Comparison of ENCODE assay signal across 11 mouse cellular contexts in the genomic region with DNA sequence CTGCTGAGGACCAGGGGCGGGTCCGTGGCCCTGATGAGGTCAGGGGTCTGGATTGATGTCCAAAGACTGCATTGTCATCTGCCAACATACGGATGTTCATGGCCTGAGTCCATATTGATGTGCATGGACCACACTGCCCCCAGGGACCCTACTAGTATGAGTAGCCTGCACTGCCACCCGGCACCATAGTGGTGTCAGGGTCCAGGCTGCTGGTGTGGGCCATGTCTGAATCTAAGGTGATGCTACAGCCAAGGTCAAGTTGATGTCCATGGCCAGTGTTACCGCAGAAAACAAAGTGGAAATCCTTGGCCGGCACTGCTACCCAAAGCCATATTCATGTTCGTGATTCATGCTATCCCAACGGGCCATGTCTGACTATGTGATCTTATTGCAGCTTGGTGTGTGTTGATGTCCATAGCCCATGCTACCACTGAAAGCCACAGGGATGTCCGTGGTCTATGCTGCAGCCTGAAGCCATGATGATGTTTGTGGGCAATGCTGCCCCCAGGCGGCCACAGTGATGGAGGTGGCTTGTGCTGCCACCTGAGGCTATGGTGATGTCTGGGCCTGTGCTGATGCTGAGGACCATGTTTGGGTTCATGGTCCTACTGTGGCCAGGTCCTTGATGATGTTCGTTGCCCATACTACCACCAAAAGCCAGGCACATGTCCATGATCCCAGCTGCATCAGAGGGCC.
DNase-seq lines count a peak whose midpoint lies in the region; ATAC-seq and TF ChIP-seq lines count a peak whose summit lies in the region.
"Had no signal": no experiment of that assay in that cellular context is flagged by ENCODE, and none has a peak within 500 bp of the region (broad histone marks: within the 10 kb centered on the region; RNA-seq: fewer than 3 reads in every experiment).

No protein-coding gene starts in this region.

- H3K4me1 ChIP-seq in liver, adult 2 months (ENCODE audit: control insufficient read depth, insufficient read depth, low read length): no peaks in the 10 kb centered on the region
- H3K4me1 ChIP-seq in liver, embryonic 11.5 days (replicated peaks; ENCODE audit: control insufficient read depth, insufficient read depth, low read length): no peaks in the 10 kb centered on the region
- H3K4me1 ChIP-seq: hindbrain, embryonic 15.5 days; liver, embryonic 13.5 days; neural tube, embryonic 12.5 days had no signal

- no peak for TF ChIP-seq POLR2A in liver, adult 2 months (IDR thresholded peaks at IDR 0.05; ENCODE audit: extremely low read depth, insufficient read depth, low read length)

- no peaks in the 10 kb centered on the region for H3K79me2 ChIP-seq in liver, adult 2 months (ENCODE audit: control insufficient read depth, insufficient read depth, low read length)

- no peak overlapping the region for H3K4me3 ChIP-seq in liver, adult 2 months (ENCODE audit: insufficient read depth, low read depth, low read length)
- no peak overlapping the region for H3K4me3 ChIP-seq in liver, embryonic 11.5 days (ENCODE audit: low read depth, low read length)
- H3K4me3 ChIP-seq: hindbrain, embryonic 15.5 days; liver, embryonic 13.5 days; neural tube, embryonic 12.5 days had no signal

- H3K4me2 ChIP-seq in liver, embryonic 11.5 days: no peak overlapping the region
- H3K4me2 ChIP-seq: hindbrain, embryonic 15.5 days; liver, embryonic 13.5 days; neural tube, embryonic 12.5 days had no signal

- DNase-seq in cerebellum, adult 18-20 months: peak; percentile 12 to 28
- no peak for DNase-seq in liver, adult 2 months (ENCODE audit: extremely low read depth, low read depth, low spot score)
- DNase-seq in liver, embryonic 11.5 days (ENCODE audit: low spot score): no peak
- DNase-seq in Patski (ENCODE audit: low read depth, low spot score) (no peak), MN1 (ENCODE audit: low spot score) (no peak)
- DNase-seq in kidney, postnatal 14 days: peak; percentile 7
- no peak for DNase-seq in embryo, embryonic 10 days (ENCODE audit: low spot score)
- DNase-seq: liver, embryonic 13.5 days had no signal

- no peak overlapping the region for H3K9ac ChIP-seq in liver, adult 2 months (ENCODE audit: low read depth, low read length)
- H3K9ac ChIP-seq in liver, embryonic 11.5 days (ENCODE audit: low read depth, low read length): no peak overlapping the region
- H3K9ac ChIP-seq: hindbrain, embryonic 15.5 days; liver, embryonic 13.5 days; neural tube, embryonic 12.5 days had no signal

- POLR2A ChIA-PET in Patski (lab: Charles Lee): no interaction called here

- 75% methylated on average over 11 of the region's 11 CpGs for WGBS in liver, adult 2 months
- WGBS in liver, embryonic 11.5 days: 73% methylated on average over 11 of the region's 11 CpGs

- in situ Hi-C loops in Patski (cut with MboI; ENCODE audit: low pct_unique_long_range_greater_than_20kb): no loop called here

- TF ChIP-seq CTCF in liver, adult 2 months (IDR thresholded peaks at IDR 0.05; ENCODE audit: low read depth, low read length): peak; percentile 62
- peak; percentile 23 for TF ChIP-seq CTCF in Patski (IDR thresholded peaks at IDR 0.05)

- H3K9me3 ChIP-seq in liver, embryonic 11.5 days (ENCODE audit: control insufficient read depth, low read length): no peaks in the 10 kb centered on the region
- H3K9me3 ChIP-seq: hindbrain, embryonic 15.5 days; liver, embryonic 13.5 days; neural tube, embryonic 12.5 days had no signal

- H3K27ac ChIP-seq in liver, adult 2 months (replicated peaks; ENCODE audit: insufficient read depth, low read depth, low read length): no peak overlapping the region
- no peak overlapping the region for H3K27ac ChIP-seq in liver, embryonic 11.5 days (ENCODE audit: low read depth, low read length)
- H3K27ac ChIP-seq: hindbrain, embryonic 15.5 days; liver, embryonic 13.5 days; neural tube, embryonic 12.5 days had no signal

- ATAC-seq in cerebellum, adult (ENCODE audit: insufficient number of reproducible peaks, low FRiP score, low TSS enrichment): no peak; the same call in 1 of the 2 replicates
- no peak for ATAC-seq in liver, embryonic 11.5 days (replicated peaks; ENCODE audit: low FRiP score)
- ATAC-seq in Patski: no peak

- no peaks in the 10 kb centered on the region for H3K36me3 ChIP-seq in liver, adult 2 months (ENCODE audit: control insufficient read depth, insufficient read depth, low read length)
- no peaks in the 10 kb centered on the region for H3K36me3 ChIP-seq in liver, embryonic 11.5 days (ENCODE audit: control insufficient read depth, insufficient read depth, low read length)
- H3K36me3 ChIP-seq: hindbrain, embryonic 15.5 days; liver, embryonic 13.5 days; neural tube, embryonic 12.5 days had no signal

- H3K27me3 ChIP-seq in liver, adult 2 months (ENCODE audit: control insufficient read depth, insufficient read depth, low read length): no peaks in the 10 kb centered on the region
- H3K27me3 ChIP-seq in liver, embryonic 11.5 days (replicated peaks; ENCODE audit: control insufficient read depth, insufficient read depth, low read length): no peaks in the 10 kb centered on the region
- no peaks in the 10 kb centered on the region for H3K27me3 ChIP-seq in Patski
- H3K27me3 ChIP-seq: hindbrain, embryonic 15.5 days; liver, embryonic 13.5 days; neural tube, embryonic 12.5 days had no signal

- CTCF ChIA-PET in Patski (lab: Charles Lee): no interaction called here

Comparison
In these comparisons a context has a peak if more than half of its experiments do, and no peak if none do; other contexts are left out.
1. DNase-seq: peak in cerebellum, adult 18-20 months (2 of 2) and kidney, postnatal 14 days (single experiment); none in liver, adult 2 months (single experiment), liver, embryonic 11.5 days (single experiment), Patski (single experiment), MN1 (single experiment) and embryo, embryonic 10 days (single experiment).